Mouse (Mus musculus) regulatory T cell (primary cell): ENCODE results near the gene Ppip5k2.

ENCODE experiments used
- in situ Hi-C: fragments of 300-600 bp; cut with MboI, MseI; formaldehyde crosslinking; loops from one replicate; pipeline ENCODE4 v1.15.1; 2025; ENCODE audit warnings: high pct_unique_total_duplicates

The Ppip5k2 gene

GRCm38 (mm10) chr1:97769904-97770753 lies at the start of gene Ppip5k2, which contains the start of gene Gin1:
TSS of gene Ppip5k2 (minus strand) at chr1:97770411.
TSS of gene Gin1 (plus strand) at chr1:97770172.
- in situ Hi-C loops, result loop anchor here (5.0 kb wide), 1 partner anchor 38 kb away; no protein-coding TSS in a partner anchor

DNA sequence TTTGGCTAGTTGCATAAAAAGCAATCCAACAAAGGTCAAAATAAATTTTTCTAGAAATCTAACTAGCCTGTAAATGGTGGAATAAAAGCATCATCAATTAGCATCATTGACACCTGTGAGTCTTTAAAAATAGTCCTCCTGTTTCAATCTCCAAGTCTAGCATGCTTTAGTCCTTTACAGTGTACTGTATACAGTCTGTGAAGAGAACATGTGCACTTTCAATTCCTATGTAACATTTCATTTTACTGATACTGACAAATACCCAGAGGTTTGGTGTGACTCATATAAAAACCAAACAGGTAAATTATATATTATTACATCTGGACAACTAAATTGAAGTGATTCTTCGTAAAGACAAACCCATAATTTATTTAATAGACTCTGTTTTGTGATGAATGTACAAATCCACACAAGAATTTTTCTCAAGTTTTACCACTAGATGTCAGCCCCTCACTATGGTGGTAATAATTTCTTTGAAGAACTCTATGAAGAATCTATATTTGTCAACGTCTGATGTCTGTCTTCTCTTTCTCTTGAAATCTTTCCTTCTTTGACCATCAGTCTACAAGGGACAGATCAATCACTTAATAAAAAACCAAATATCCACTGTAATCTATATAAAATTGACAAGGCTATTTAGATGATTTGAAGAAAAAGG lies 39.2 kb upstream of the Ppip5k2 start:
- in situ Hi-C loops, result loop anchor here (5.0 to 25.0 kb wide), 3 partner anchors 353 to 965 kb away; no protein-coding TSS in a partner anchor

- in situ Hi-C loops, result loop anchor here (10.0 to 25.0 kb wide), 2 partner anchors 358 to 960 kb away; no protein-coding TSS in a partner anchor
These were observed 34.3 kb upstream of the Ppip5k2 start for GRCm38 (mm10) chr1:97804520-97804919.

DNA sequence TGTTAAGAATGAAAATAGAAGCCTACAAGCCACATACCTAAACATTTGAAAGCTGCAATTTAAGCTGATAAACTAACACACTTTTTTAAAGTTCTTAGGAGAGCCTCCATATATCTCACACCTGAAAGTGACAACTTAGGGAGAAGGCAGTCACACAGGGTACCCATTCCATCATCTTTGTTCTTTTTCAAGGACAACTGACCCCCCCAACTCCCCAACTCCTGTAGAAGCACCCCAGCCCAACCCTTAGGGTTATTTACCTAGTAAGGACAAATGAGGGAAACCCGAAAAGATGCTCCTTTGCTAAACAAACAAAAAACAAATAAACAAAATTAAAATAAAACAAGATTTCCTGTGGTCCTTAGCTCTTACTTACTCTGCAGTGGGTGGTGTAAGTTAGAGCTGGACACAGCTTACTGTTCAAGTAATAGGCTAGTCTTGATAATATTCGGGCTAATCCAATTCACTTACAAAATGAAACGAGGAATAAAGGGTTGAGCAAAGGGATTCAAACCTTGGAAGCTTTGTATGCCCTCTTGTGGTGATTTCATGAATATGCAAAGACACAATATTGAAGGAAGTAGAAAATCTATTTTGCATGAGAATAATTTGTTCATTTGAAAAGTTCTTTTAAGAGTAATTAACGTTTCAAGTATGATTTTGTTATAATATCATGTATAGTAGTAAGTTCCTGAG lies 32.1 kb upstream of the Ppip5k2 start:
- in situ Hi-C loops, result loop anchor here (10.0 to 25.0 kb wide), 2 partner anchors 360 to 958 kb away; no protein-coding TSS in a partner anchor

DNA sequence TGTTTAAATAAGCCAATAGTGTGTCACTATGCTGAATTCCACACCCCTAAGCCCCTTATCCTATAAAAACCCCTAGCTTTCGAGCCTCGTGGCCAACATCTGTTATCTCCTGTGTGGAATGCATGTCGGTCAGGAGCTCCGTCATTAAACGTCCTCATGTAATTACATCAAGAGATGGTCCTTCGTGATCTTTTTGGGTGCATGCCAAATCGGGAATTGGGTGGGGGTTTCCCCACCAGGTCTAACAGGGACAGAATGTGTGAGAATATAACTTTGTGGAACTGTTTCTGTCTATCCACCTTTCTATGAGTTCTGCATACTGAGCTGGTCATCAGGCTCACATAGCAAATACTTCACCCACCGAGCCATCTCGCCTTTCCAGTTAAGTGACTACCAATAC lies 25.7 kb upstream of the Ppip5k2 start:
- in situ Hi-C loops, result no loop called here

DNA sequence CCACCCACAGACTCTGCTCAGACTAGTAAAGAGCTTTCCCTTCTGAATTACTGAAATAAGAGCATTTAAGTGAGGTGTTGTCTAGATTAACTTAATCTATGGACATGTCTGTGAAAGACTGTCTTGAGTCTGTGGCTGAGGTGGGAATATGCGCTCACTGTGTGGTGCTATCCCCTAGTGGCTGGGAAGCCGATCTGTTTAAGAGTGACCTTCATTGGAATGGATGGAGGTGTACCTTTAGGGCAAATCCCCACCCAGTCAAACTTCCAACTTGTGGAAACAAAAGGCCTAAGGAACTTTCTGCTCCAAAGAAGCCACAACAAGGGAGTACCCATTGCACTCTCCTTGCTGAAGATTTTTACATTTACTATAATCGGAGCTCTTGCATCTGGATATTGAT lies 23.9 kb upstream of the Ppip5k2 start:
- in situ Hi-C loops, result no loop called here

DNA sequence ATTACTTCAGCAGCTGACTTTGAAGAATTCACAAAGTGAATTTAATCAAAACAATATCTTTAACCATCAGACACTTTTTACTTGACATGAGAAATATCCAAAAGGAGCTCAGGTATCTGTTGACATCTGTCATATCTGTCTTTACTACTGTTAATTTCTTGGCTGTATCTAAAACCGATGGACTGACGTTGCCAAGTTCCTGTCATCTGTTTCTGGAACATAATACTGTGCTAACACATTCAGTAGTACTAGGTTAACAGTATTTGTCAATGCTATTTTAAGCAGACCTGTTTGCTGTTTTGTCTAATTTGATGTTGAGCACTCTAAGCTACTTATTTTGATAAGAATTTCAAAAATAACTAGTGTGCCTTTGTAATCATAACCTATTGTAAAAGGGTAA lies 18.3 kb upstream of the Ppip5k2 start:
- in situ Hi-C loops, result no loop called here

GRCm38 (mm10) chr1:97787674-97788073 lies 17.5 kb upstream of the Ppip5k2 start:
- in situ Hi-C loops, result no loop called here

GRCm38 (mm10) chr1:97785685-97786393 lies 15.6 kb upstream of the Ppip5k2 start:
- in situ Hi-C loops, result no loop called here

- in situ Hi-C loops, result no loop called here
These were observed 14.7 kb upstream of the Ppip5k2 start for GRCm38 (mm10) chr1:97784928-97785327.

GRCm38 (mm10) chr1:97781674-97782073 lies 11.5 kb upstream of the Ppip5k2 start:
- in situ Hi-C loops, result no loop called here

DNA sequence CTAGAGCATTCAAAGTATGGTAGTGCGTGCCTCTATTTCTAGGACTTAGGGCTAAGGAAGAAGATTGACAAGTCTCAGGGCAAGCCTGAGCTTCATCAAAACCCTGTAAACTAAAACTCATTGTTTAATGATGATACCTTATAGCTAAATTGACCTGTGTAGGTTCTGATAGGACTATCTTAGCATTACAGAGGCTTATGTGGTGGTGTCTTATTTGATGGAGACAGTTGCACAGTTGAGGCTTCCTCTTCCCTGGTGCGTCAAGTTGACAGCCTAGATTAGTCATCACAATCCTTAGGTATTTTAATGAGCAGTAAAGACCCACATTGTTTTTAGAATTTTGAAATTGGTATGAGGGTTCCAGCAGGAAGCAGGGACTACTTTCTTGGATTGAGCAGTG lies 3.8 kb upstream of the Ppip5k2 start:
- in situ Hi-C loops, result no loop called here

- in situ Hi-C loops, result no loop called here
These were observed 3.2 kb upstream of the Ppip5k2 start for GRCm38 (mm10) chr1:97773362-97773761.

DNA sequence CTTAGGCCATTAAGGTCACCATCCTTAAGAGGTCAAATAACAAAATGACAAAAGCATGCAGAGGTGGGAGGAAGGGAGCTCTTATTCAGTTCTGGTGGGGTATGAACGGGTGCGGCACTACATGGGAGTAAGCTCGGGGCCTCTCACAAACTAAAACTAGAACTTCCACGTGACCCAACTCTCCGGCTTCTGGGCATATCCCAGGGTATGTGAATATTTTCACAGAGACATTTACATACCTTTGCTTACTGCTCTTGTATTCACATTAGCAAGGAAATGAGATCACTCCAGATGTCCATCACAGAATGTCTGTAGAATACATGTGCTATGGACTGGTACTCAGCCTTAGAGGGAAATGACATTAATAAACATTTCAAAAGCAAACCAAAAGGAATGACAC lies 1.5 kb upstream of the Ppip5k2 start:
- in situ Hi-C loops, result no loop called here

DNA sequence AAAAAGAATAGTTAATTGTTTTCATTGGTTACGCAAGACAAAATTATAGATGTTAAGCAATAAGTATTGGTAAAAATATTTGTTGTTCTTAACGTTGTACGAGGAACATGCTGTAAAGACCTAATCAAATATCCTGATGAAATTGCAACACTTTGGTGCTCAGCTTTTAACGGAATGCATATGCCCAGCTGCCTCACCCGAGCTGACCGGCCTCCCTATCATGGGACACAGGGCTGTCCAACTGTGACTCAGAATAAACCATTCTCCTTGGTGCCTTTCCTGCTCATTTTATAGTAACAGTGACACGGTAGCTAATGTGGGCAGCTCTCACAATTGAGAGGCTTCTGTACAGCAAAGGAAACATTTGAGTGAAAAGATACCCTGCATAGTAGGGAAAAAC lies 907 bp upstream of the Ppip5k2 start:
- in situ Hi-C loops, result no loop called here

GRCm38 (mm10) chr1:97769294-97769903 lies 812 bp downstream of the Ppip5k2 start:
- in situ Hi-C loops, result loop anchor here (5.0 kb wide), 1 partner anchor 37 kb away; no protein-coding TSS in a partner anchor

- in situ Hi-C loops, result loop anchor here (5.0 kb wide), 1 partner anchor 37 kb away; no protein-coding TSS in a partner anchor
These were observed 1.3 kb downstream of the Ppip5k2 start for GRCm38 (mm10) chr1:97768906-97769293.

- in situ Hi-C loops, result loop anchor here (5.0 kb wide), 1 partner anchor 36 kb away; no protein-coding TSS in a partner anchor
These were observed 2.1 kb downstream of the Ppip5k2 start for GRCm38 (mm10) chr1:97768089-97768488.

DNA sequence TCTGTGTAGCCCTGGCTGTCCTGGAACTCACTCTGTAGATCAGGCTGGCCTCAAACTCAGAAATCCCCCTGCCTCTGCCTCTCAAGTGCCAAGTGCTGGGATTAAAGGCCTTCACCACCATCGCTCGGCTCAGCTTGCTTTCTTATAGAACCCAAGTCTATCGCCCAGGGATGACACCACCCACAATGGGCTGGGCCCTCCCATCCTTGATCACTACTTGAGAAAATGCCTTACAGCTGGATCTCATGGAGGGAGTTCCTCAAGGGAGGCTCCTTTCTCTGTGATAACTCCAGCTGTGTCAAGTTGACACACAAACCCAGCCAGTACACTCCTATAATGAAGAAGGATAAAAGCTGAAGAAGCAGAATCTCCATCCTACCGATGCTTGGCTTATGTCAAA lies 4.5 kb downstream of the Ppip5k2 start:
- in situ Hi-C loops, result loop anchor here (5.0 kb wide), 1 partner anchor 33 kb away; no protein-coding TSS in a partner anchor

- in situ Hi-C loops, result no loop called here
These were observed 8.7 kb downstream of the Ppip5k2 start for GRCm38 (mm10) chr1:97761477-97761876.

GRCm38 (mm10) chr1:97760598-97760997 lies 9.6 kb downstream of the Ppip5k2 start:
- in situ Hi-C loops, result no loop called here
